Mouse (Mus musculus): Measurements from ENCODE around the gene Smpx. TPM values are rescaled to one million over a fixed set of nuclear protein-coding genes. Genes with fewer than 3 reads are reported as not detected.

Smpx gene
- total RNA-seq (2022), result under 1 TPM in 1 of 4 experiments, not detected in 3; 0.55 TPM

- no peak for DNase-seq (ENCODE audit: low spot score in 2 of 2)
Observed at GRCm38 (mm10) chrX:157698862-157699261, at the start of gene Smpx. Gene Smpx, plus strand, starts transcription at chrX:157698910.

DNA sequence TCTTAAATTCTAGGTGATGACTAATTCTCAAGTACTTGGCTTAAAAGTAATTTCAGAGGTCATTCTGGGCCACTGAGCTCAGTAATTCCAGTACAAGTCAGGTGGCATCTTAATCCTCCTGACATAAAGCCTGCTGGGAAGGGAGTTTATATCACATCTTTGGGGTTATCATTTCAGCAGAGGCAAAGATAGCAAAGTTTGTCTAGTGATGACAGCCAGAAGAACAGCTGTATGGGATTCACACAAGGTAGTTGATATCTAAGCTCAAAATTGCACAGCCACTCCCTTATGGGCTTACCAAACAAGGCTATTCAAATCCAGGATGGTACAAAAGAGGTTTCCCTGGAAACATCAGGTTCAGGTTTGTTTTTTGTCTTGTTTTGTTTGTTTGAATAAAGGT is 43.7 kb upstream of the Smpx start:
- no peak for DNase-seq (ENCODE audit: low spot score in 2 of 2)

DNA sequence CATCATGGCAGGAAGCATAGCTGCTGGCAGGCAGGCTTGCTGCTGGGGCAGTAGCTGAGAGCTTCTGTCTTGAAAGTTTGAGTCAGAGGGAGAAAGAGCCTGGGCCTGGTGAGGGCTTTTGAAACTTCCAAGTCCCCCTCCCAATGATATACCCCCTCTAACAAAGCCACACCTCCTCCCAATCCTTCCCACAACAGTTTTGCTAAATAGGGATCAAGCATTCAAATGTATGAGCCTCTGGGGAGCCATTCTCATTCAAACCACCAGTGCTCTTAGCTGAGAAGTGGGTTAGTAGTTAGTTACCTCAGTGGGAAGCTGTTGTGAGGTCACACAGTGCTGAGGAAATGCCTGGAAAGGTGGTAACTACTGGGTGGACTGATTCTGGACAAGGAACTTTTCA is 41.4 kb upstream of the Smpx start:
- DNase-seq (ENCODE audit: low spot score in 2 of 2), result no peak

GRCm38 (mm10) chrX:157671820-157672219 is 26.9 kb upstream of the Smpx start:
- no peak for DNase-seq (ENCODE audit: low spot score in 2 of 2)

- DNase-seq (ENCODE audit: low spot score in 2 of 2), result no peak
Observed at GRCm38 (mm10) chrX:157674667-157675350, 23.9 kb upstream of the Smpx start.

DNA sequence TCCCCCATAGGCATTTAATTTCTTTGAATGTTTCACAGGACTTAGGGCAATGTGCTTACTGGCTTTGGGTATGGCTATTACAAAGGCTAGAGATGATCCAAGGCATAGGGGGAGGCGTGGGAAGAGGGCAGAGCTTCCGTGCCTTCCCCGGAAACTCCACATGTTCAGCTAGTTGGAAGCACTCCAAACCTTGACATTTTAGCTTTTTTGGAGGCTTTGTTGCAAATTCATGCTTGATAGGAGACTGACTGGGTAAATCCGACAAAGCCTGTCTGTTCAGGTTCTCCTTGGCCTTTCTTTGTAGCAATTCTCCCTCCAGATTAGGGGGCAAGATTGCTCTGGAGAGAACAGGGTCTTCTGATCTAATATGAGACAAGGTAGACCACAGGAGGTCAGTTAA is 7.5 kb upstream of the Smpx start:
- no peak for DNase-seq (ENCODE audit: low spot score in 2 of 2)

DNA sequence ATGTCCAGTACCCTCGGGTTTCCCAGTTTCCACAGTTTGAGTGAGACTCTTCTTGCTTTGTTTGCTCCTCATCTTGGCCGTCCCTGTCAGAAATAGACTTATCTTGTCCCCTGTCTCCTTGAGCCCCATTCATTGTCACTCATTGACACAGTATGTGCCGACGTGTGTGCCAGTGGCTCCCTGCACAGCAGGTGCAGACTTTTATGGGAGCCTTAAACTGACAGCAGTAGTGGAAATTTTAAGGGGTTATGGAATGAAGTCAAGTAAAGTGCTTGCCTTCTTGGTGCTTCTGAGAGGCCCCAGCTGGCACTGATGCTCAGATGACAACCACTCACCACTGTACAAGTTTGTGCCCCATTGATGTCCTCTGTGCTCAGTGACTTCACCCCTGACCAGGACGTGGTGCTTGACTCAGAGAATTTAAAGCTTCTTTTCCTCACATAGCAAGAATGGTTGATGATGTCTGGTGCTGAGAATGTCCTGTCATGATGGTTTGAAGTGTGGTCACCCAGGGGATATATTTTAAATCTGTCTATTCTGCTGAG is 1.0 kb upstream of the Smpx start:
- no peak for DNase-seq (ENCODE audit: low spot score in 2 of 2)

DNA sequence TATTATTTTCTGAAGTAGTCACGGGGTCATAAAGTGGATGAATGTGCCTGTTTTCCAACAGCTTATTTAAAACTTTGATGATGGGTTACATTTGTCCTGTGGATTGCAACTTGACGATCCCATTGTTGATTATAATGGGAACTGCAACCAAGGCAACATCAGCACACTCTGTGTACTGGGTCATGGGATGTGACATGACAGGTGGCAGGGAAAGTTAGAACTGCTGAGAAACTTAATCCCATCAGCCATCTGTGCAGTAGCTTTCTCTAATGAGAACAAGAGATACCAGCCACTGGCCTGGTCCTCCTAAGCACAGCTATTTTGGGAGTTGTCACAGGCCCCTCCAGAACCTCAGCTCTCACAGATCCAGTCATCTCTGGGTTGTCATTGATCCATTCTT is 8.5 kb downstream of the Smpx start:
- no peak for DNase-seq (ENCODE audit: low spot score in 2 of 2)

DNA sequence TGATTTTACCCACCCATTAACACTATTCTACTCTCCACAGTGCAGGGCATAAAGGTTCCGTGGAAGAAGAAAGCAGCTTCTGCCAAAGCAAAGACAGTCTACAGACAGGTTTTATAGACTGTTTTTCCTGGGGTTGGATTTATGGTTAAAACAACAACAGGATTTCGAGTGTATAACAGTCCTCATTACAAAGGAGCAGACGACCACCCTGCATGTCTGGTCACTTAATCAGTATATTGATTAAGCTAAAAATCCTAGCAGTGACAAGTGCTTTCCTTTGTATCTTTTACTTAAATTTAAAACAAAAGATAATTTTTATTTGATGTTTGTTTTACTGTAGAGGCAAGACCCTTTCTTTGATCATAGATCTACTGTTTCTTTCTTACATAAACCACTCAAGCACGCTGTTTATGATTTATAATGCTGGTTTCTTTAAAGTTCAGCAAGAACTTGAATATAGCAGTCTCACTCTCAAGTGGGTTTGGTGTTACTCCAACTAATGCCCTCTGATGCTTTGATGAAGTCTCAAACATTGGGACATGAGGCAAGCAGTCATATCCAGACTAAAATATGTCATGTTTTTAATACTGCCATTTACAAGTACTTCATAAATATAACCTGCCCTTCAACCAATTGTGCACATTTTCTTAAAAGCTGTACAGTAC is 10.0 kb downstream of the Smpx start:
- DNase-seq (ENCODE audit: low spot score in 2 of 2), result no peak

GRCm38 (mm10) chrX:157719907-157720306 is 21.2 kb downstream of the Smpx start:
- no peak for DNase-seq (ENCODE audit: low spot score in 2 of 2)

GRCm38 (mm10) chrX:157730622-157731341 is 32.1 kb downstream of the Smpx start:
- DNase-seq (ENCODE audit: low spot score in 2 of 2), result peak; percentile 19 to 27

- peak; percentile 12 to 75 for DNase-seq (ENCODE audit: low spot score in 2 of 2)
Observed at GRCm38 (mm10) chrX:157731658-157732314, 33.1 kb downstream of the Smpx start.

GRCm38 (mm10) chrX:157732346-157732745 is 33.6 kb downstream of the Smpx start:
- DNase-seq (ENCODE audit: low spot score in 2 of 2), result no peak

DNA sequence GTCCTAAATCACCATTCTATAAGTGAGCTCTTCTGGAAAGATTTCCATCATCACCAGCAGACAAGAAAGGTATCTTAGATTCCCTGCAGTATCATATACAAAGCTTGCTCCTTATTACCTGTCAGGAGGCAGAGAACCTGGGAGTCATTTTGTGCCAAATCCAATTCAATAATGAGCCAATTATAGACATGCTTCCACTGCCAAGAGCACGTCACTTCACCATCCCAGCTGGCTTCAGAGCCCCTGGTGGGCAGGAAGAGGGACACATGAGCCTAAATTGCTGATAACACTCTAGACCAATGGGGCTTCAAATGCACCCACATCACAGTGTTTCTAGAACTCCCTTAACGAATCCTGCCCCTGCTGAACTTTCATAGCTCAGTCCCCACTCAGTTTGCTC is 35.1 kb downstream of the Smpx start:
- no peak for DNase-seq (ENCODE audit: low spot score in 2 of 2)

- DNase-seq (ENCODE audit: low spot score in 2 of 2), result no peak
Observed at GRCm38 (mm10) chrX:157734341-157734740, 35.6 kb downstream of the Smpx start.

DNA sequence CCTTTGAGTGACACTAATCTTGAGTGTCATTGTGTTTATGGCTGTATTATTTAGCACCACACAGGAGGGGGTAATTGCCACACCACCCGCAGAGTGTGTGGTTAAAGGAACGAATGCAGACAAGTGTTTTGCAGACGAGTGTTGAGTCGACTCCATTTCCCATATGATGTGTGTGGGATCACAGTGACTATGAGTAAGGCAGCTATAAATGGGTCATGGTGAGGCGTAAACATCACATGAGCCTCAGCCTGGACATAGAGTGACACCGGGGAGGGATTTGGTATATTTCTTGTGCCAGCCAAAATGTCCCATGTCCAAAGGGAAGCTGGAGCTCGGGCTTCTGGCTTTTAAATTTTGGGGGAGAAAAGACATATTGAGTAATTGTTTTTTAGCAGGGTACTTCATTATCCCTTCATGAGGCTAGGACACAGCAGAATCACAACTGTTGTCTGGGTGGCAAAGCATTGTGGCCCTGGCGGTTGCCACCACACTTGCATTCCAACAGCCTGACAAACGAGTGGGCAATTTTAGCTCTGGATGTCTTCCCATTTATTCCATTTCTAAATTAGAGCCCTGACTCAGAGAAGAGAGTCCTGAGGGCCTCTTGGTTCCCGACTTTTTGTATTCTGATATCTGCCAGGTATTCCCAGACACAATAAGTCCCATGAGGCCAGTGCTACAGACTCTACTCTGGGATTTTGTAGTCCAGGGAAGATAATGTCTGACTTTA is 49.3 kb downstream of the Smpx start:
- no peak for DNase-seq (ENCODE audit: low spot score in 2 of 2)

DNA sequence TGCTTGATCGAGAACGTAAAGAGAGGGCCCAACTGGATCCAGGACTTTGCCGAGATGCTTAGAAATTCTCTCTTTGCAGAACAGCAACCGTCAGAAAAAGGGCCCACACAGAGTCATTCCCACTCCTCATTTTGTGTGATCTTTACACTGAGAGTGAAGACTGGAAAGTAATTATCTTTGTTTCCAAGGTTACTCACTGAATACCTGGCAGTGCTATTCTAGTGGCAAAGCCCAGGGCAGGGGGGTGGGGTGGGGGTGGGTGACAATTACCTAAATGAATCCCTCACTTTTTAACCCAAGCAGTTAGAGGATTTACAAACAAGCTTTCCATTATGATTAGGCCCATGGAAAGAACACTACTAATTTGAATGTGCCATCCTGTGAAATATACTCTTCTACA is 55.8 kb downstream of the Smpx start:
- DNase-seq (ENCODE audit: low spot score in 2 of 2), result no peak

DNA sequence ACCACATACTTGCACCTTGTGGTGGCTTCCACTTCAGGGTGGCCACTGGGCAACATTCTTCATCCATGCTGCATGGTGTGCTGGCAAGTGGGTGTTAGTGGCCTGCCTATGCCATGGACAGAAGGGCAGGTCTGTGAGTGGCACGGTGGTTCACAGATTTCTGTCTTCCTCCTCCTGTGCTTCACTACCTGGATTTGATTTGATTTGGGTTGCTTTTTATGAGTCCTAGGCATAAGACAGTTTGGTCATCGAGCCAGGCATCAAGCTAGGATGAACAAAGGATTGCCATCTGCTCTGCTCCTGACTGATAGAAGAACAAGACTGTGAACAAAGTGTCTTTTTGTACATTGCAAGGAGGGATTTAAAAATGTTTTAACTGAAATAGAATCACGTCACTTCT is 63.8 kb downstream of the Smpx start:
- DNase-seq (ENCODE audit: low spot score in 2 of 2), result no peak

GRCm38 (mm10) chrX:157801669-157802068 is 103.0 kb downstream of the Smpx start:
- no peak for DNase-seq (ENCODE audit: low spot score in 2 of 2)
